ENCODE assay signal across 2 mouse cellular contexts in the genomic region with DNA sequence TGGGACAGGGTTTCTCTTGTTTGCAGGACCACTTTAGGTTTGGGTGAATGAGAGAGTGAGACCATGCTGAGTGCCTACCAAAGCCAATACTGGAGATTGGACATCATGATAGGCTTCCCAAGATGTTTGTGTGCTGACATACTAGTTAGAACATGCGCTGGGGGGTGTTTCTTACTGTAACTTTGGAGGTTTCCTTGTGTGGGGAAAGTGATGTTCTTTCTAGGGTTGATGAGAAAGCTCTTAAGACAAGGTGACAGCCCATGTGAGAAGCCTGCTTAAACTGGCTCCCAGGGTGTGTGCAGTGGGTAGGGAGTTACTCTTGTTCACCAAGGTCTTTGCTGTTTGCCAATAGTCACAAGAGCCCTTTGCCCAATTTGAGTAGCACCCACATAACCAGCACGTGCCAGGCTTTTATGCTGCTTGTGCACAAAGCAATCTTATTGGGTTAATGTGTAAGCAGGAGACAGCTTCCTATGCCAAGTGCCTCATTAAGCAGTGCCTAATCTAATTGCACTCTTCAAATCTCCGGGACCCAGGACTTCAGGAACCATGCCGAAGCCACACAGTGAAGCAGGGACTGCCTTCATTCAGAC.
TF ChIP-seq lines count a peak whose summit lies in the region.

No protein-coding gene starts in this region.

TF ChIP-seq in CH12.LX, 34 proteins besides CTCF, POLR2A, EP300 and RAD21:
- TF ChIP-seq GABPA (IDR thresholded peaks at IDR 0.05; ENCODE audit: insufficient replicate concordance, low read depth, low read length) (no peak), POLR2AphosphoS2 (IDR thresholded peaks at IDR 0.05; ENCODE audit: low read depth, low read length) (peak; percentile 61; the same call in 1 of the 2 replicates)

TF ChIP-seq in MEL, 35 proteins besides CTCF, POLR2A, EP300 and RAD21:
- no peak for TF ChIP-seq POLR2AphosphoS5 (IDR thresholded peaks at IDR 0.05; ENCODE audit: borderline replicate concordance, low read depth, low read length)
- no peak for TF ChIP-seq KAT2A (conservative IDR thresholded peaks at IDR 0.05; ENCODE audit: low read depth, low read length)
- no peak for TF ChIP-seq ZKSCAN1 (IDR thresholded peaks at IDR 0.05; ENCODE audit: low read depth, low read length)
- no peak for TF ChIP-seq MYB (IDR thresholded peaks at IDR 0.05; ENCODE audit: low read depth, low read length)
- TF ChIP-seq TBP (IDR thresholded peaks at IDR 0.05; ENCODE audit: low read depth, low read length), result no peak
- TF ChIP-seq TAL1 (IDR thresholded peaks at IDR 0.05; ENCODE audit: low read length), result no peak
- no peak for TF ChIP-seq USF2 (IDR thresholded peaks at IDR 0.05; ENCODE audit: borderline replicate concordance in 1 of 2, insufficient read depth in 1 of 2, low read depth in 1 of 2, low read length in 2 of 2)
- TF ChIP-seq ETS1 (IDR thresholded peaks at IDR 0.05; ENCODE audit: low read depth, low read length), result no peak
- no peak for TF ChIP-seq MEF2A (IDR thresholded peaks at IDR 0.05; ENCODE audit: extremely low read depth, insufficient replicate concordance, low read depth, low read length, poor library complexity, severe bottlenecking)
- no peak for TF ChIP-seq BHLHE40 (IDR thresholded peaks at IDR 0.05; ENCODE audit: borderline replicate concordance, low read depth, low read length)
- no peak for TF ChIP-seq MAFK (IDR thresholded peaks at IDR 0.05; ENCODE audit: borderline replicate concordance, low read depth, low read length)
- no peak for TF ChIP-seq MAX (IDR thresholded peaks at IDR 0.05; ENCODE audit: low read length)
- no peak for TF ChIP-seq CHD1 (IDR thresholded peaks at IDR 0.05; ENCODE audit: low read depth, low read length)
- TF ChIP-seq NRF1 (IDR thresholded peaks at IDR 0.05; ENCODE audit: insufficient read depth, low read depth, low read length, poor library complexity, severe bottlenecking), result no peak
- no peak for TF ChIP-seq GABPA (IDR thresholded peaks at IDR 0.05; ENCODE audit: low read depth, low read length)
- no peak for TF ChIP-seq ZMIZ1 (IDR thresholded peaks at IDR 0.05; ENCODE audit: low read depth, low read length)
- no peak for TF ChIP-seq ZNF384 (IDR thresholded peaks at IDR 0.05; ENCODE audit: low read depth, low read length)
- no peak for TF ChIP-seq GATA1 (IDR thresholded peaks at IDR 0.05; ENCODE audit: low read depth, low read length)
